Mouse (Mus musculus): ENCODE measurements at regions not wholly inside any gene's neighbourhood (a gene's known extent, or its start where the extent isn't known, plus 50 kb on each side); places are given as distances from the start of the nearest gene placed in this dataset.
A peak's percentile ranks its signal among the peaks of the same experiment; 100 is the strongest.
"Not testable (repeated sequence)": the region's sequence is repeated elsewhere in the genome, so short reads cannot be mapped to it uniquely, and the experiment has no call there.

DNA sequence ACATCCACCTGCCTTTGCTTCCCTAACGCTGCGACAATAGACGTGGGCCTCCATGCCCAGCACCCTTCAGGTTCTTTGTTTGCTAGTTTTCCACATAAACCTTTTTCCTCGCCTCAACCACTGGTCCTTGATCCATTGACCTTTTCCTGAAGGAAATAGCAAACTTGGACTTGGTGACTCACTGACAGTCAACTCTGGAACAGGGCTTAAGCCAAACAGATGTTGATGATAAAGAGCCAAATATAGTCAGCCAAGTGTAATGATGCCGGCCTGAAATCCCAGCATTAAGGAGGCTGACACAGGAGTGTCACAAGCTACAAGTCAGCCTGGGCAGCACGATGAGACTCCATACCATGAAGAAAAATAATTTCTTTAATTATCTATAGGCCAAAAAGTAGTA lies 62.9 kb upstream of the Thoc2 start:
- no peak for DNase-seq (ENCODE audit: low read depth)

DNA sequence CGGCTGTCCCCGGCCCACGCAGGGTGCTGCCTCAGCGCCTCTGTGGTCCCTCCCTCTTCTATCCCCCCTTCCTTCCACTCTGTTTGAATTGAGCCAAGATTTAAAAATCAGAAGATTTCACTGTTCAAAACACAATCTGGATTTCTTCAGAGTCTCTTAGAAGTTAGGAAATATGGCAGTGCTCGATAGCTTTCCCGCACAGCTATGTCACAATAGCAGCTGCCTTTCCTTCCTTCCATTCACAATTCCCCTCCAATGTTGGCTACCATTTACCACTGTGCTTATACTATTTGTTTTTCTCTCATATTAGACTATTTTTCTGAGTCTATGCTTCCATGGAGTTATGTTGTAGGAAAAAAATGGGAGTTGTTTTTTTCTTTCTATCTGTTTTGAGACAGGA lies 63.7 kb upstream of the Xiap start:
- no peak for DNase-seq (ENCODE audit: low read depth)

DNA sequence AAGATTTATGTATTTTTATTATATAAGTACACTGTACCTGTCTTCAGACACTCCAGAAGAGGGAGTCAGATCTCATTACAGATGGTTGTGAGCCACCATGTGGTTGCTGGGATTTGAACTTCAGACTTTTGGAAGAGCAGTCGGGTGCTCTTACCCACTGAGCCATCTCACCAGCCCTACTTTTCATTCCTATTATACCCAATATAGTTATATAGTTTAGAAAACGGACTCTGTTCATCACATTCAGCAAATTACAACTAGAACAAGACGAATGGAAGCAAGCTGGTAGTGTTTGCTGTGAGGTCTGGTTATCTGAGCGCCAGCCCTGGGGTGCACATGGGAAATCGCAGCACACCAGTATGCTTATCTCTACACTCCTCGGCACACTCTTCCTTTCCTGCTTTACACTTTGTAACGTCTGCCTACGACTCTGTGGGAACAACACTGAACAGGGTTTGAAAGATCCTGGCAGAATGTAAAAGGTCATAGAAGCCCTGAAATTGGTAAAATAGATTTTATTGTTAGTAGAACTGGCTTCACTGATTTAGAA lies 58.8 kb upstream of the Xiap start:
- DNase-seq (ENCODE audit: low read depth) = peak; percentile 17

DNA sequence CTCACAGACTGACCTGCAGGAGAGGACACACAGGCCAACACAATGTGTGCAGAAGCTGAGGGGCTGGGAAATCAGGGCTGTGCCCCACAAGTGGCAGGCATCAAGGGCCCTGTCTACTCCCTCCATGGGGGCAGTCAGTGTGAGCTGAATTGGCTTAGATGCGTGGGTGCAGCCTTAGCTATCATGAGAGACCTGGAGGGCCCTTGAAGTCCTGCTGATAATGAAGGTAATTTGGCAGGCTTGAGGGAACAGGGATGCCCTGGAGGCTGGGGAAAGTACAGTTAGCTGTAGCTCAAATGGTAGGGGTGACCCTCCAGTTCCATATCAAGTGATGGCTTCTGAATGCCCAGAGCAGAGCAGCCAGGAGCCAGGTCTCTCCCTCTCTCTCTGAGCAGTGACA lies 53.9 kb upstream of the Xiap start:
- DNase-seq (ENCODE audit: low read depth) = not testable (repeated sequence)

DNA sequence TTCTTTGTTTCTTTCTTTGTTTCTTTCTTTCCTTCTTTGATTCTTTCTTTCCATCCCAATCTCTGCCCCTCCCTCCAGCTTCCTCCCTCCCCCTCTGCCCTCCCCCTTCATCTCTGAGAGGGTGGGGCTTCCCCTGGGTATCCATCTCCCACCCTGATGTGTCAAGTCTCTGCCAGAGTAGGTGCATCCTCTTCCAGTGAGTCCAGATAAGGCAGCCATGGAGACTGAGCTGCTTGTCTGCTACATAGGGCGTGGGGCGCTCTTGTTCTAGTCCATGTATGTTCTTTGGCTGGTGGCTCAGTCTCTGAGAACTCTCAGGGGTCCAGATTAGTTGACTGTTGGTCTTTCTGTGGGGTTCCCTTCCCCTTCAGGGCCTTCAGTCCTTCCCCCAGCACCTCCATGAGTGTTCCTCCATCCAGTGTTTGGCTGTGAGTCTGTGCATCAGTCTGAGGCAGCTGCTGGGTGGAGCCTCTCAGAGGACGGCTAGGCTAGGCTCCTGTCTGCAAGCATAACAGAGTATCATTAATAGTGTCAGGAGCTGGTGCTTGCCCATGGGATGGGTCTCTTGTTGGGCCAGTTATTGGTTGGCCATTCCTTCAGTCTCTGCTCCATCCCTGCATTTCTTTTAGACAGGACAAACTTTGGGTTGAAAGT lies 52.8 kb upstream of the Xiap start:
- DNase-seq (ENCODE audit: low read depth) = not testable (repeated sequence)

All from 416B (cell line).